ENCODE assay signal across 8 mouse cellular contexts in the genomic region with DNA sequence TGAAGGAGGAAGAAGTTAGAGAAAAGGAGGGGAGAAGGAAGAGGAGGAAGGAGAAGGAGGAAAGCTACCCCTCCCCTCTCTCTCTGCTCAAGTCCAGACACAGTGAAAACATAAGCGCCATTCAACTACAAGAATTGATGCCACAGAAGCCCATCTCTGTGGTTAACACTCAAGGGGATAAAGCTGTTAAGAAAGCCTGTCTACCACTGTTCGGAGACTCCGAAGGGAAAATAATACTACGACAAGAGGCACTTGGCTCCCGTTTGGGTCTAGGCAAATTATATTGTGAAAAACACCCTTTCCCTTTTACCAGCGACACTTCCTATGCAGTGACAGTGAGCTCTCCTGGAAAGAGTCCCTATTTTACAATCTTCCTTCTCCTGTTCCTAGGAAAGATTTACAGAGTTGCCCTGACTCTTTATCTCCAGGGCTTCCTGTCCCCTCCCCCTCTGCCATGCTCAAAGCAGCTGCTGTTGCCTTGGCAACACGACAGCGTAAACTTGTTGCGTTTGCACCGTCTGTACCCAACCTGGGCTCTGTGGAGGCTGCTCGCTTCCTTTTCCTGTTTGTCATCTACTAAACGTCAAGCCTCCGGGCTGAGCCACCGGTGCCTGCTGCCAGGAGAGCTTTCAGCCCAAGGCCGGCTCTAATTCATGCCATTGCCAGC. TPM values are rescaled to one million over a fixed set of nuclear protein-coding genes. Genes with fewer than 3 reads are reported as not detected.
DNase-seq lines count a peak whose midpoint lies in the region; ATAC-seq lines count a peak whose summit lies in the region.

No protein-coding gene starts in this region.

- H3K27ac ChIP-seq in hindbrain, embryonic 15.5 days (replicated peaks) = peak overlapping the region; percentile 51

- peak overlapping the region; percentile 21 for H3K9ac ChIP-seq in hindbrain, embryonic 15.5 days

- H3K4me3 ChIP-seq in hindbrain, embryonic 15.5 days = peak overlapping the region; percentile 32

- H3K4me1 ChIP-seq in hindbrain, embryonic 15.5 days (replicated peaks) = peaks cover 15% of the 10 kb centered on the region

- 7% methylated on average over 15 of the region's 15 CpGs for WGBS in hindbrain, embryonic 15.5 days

- DNase-seq in WW6 (ENCODE audit: low read depth, low spot score) = peak; percentile 22
- DNase-seq in cerebellum, adult 9-10 months = peak; percentile 44
- DNase-seq in frontal cortex, postnatal 14 days (ENCODE audit: low spot score in 2 of 2) = peak; percentile 71 to 79
- peak; percentile 64 for DNase-seq in left cerebral cortex, adult 11 months (ENCODE audit: low spot score)
- DNase-seq in lung, postnatal 14 days = peak; percentile 79
- peak; percentile 85 to 88 for DNase-seq in right cerebral cortex, adult 2 months (ENCODE audit: low spot score in 2 of 2)
- DNase-seq in yolk sac, embryonic 10.5 days (ENCODE audit: low spot score) = peak; percentile 81

- peak; percentile 95 for ATAC-seq in hindbrain, embryonic 15.5 days (ENCODE audit: low FRiP score, low read depth)

- no peaks in the 10 kb centered on the region for H3K27me3 ChIP-seq in hindbrain, embryonic 15.5 days

- no peaks in the 10 kb centered on the region for H3K9me3 ChIP-seq in hindbrain, embryonic 15.5 days

- no peaks in the 10 kb centered on the region for H3K36me3 ChIP-seq in hindbrain, embryonic 15.5 days

- peak overlapping the region; percentile 62 for H3K4me2 ChIP-seq in hindbrain, embryonic 15.5 days

RNA-seq across cellular contexts. Expression of gene Siah3, which starts 10.4 kb away (rescaled TPM):
- 4.1 and 4.7 TPM in 2 replicates for polyA plus RNA-seq in hindbrain, embryonic 15.5 days (2015; fragmentation: Nextera tagmentation; extraction: Ambion mirVana)

Comparison
In these comparisons a context has a peak if more than half of its experiments do, and no peak if none do; other contexts are left out.
1. Peak in every context shown above with its lines: DNase-seq, ATAC-seq, H3K4me3 ChIP-seq and H3K27ac ChIP-seq.
2. DNase-seq: peak in every context shown above with its lines; median percentile 86 in right cerebral cortex, adult 2 months; 81 in yolk sac, embryonic 10.5 days; 79 in lung, postnatal 14 days; 75 in frontal cortex, postnatal 14 days; 64 in left cerebral cortex, adult 11 months; 44 in cerebellum, adult 9-10 months; 22 in WW6.